In the genomic region with DNA sequence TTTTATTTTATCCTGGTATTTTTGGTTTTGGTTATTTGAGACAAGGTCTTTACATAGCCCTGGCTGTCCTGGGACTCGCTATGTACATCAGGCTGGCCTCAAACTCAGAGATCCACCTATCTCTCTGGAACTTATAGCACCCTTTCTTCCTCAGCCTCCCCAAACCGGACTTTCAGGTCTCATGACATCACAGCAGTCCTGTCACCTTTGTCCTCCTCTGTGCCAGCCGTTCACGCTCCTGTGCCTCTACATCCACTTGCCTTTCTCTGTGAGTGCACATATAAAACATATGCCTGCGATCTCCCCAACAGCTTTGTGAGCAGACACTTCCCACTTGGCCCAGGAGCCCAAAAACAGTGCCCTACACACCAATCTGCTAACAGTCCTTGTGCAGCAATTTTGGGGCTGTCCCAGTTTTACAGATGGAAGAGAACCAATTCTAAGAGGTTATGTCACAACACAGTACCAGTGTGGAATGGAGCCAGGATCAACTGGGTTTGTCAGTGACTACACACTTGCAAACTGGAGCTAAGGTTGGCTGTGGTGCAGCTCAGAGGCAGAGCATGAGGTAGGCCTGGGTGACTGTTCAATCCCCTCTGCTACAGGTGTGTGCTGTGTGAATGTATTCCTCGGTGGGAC, we compare ENCODE assay signal across 7 mouse cellular contexts. TPM values are rescaled to one million over a fixed set of nuclear protein-coding genes. Genes with fewer than 3 reads are reported as not detected.
DNase-seq lines count a peak whose midpoint lies in the region; ATAC-seq lines count a peak whose summit lies in the region.

No protein-coding gene starts in this region.

- 0 out of 2 replicates have a peak, but pooled peaks cover 3% of the 10 kb centered on the region for H3K9me3 ChIP-seq in neural tube, embryonic 13.5 days
- no peaks in the 10 kb centered on the region for H3K9me3 ChIP-seq in embryonic facial prominence, embryonic 15.5 days (replicated peaks)
- H3K9me3 ChIP-seq in kidney, embryonic 16.5 days (ENCODE audit: low read length): no peaks in the 10 kb centered on the region
- H3K9me3 ChIP-seq in midbrain, embryonic 10.5 days (replicated peaks): no peaks in the 10 kb centered on the region

- no peak overlapping the region for H3K4me3 ChIP-seq in neural tube, embryonic 13.5 days
- no peak overlapping the region for H3K4me3 ChIP-seq in embryonic facial prominence, embryonic 15.5 days (replicated peaks)
- no peak overlapping the region for H3K4me3 ChIP-seq in kidney, embryonic 16.5 days (ENCODE audit: low read length)
- no peak overlapping the region for H3K4me3 ChIP-seq in midbrain, embryonic 10.5 days

- no peak overlapping the region for H3K9ac ChIP-seq in neural tube, embryonic 13.5 days
- H3K9ac ChIP-seq in embryonic facial prominence, embryonic 15.5 days: no peak overlapping the region
- peak overlapping the region; percentile 54 for H3K9ac ChIP-seq in kidney, embryonic 16.5 days (replicated peaks; ENCODE audit: low read length)

- peaks cover 52% of the 10 kb centered on the region for H3K4me1 ChIP-seq in neural tube, embryonic 13.5 days (replicated peaks)
- H3K4me1 ChIP-seq in embryonic facial prominence, embryonic 15.5 days: peaks cover 64% of the 10 kb centered on the region
- H3K4me1 ChIP-seq in kidney, embryonic 16.5 days (ENCODE audit: insufficient read depth, low read length): peaks cover 56% of the 10 kb centered on the region
- H3K4me1 ChIP-seq in midbrain, embryonic 10.5 days: peaks cover 64% of the 10 kb centered on the region

- ATAC-seq in neural tube, embryonic 13.5 days (ENCODE audit: low read depth): no peak
- no peak for ATAC-seq in embryonic facial prominence, embryonic 15.5 days (ENCODE audit: insufficient number of reproducible peaks, low FRiP score, low TSS enrichment, low read depth)
- no peak for ATAC-seq in kidney, embryonic 16.5 days (ENCODE audit: low FRiP score, low TSS enrichment)

- H3K36me3 ChIP-seq in neural tube, embryonic 13.5 days: no peaks in the 10 kb centered on the region
- no peaks in the 10 kb centered on the region for H3K36me3 ChIP-seq in embryonic facial prominence, embryonic 15.5 days
- no peaks in the 10 kb centered on the region; the same call in 1 of the 2 replicates for H3K36me3 ChIP-seq in kidney, embryonic 16.5 days (ENCODE audit: insufficient read depth, low read length)
- H3K36me3 ChIP-seq in midbrain, embryonic 10.5 days: peaks cover 28% of the 10 kb centered on the region

- no peak for DNase-seq in neural tube, embryonic 10.5 days (ENCODE audit: extremely low spot score, low spot score)
- no peak for DNase-seq in midbrain, embryonic 10.5 days (ENCODE audit: low spot score)
- no peak for DNase-seq in embryo, embryonic 10.5 days (ENCODE audit: low spot score)
- DNase-seq in thymus, adult 18-20 months: no peak

- H3K27me3 ChIP-seq in neural tube, embryonic 13.5 days: no peaks in the 10 kb centered on the region
- no peaks in the 10 kb centered on the region for H3K27me3 ChIP-seq in embryonic facial prominence, embryonic 15.5 days
- no peaks in the 10 kb centered on the region for H3K27me3 ChIP-seq in kidney, embryonic 16.5 days (ENCODE audit: insufficient read depth, low read length)
- H3K27me3 ChIP-seq in midbrain, embryonic 10.5 days (ENCODE audit: low read depth, poor library complexity, severe bottlenecking): no peaks in the 10 kb centered on the region

- peak overlapping the region; percentile 57 for H3K27ac ChIP-seq in neural tube, embryonic 13.5 days (replicated peaks)
- peak overlapping the region; percentile 71 for H3K27ac ChIP-seq in embryonic facial prominence, embryonic 15.5 days (replicated peaks)
- peak overlapping the region; percentile 90 for H3K27ac ChIP-seq in kidney, embryonic 16.5 days (ENCODE audit: low read length)
- H3K27ac ChIP-seq in midbrain, embryonic 10.5 days (replicated peaks): peak overlapping the region; percentile 81

- H3K4me2 ChIP-seq in neural tube, embryonic 13.5 days: no peak overlapping the region
- H3K4me2 ChIP-seq in embryonic facial prominence, embryonic 15.5 days (replicated peaks): no peak overlapping the region
- H3K4me2 ChIP-seq in kidney, embryonic 16.5 days (replicated peaks; ENCODE audit: low read depth, low read length): peak overlapping the region; percentile 31

- WGBS in neural tube, embryonic 13.5 days: 70% methylated on average over 6 of the region's 6 CpGs
- 64% methylated on average over 6 of the region's 6 CpGs for WGBS in embryonic facial prominence, embryonic 15.5 days
- WGBS in kidney, embryonic 16.5 days: 45% methylated on average over 6 of the region's 6 CpGs
- 81% methylated on average over 6 of the region's 6 CpGs for WGBS in midbrain, embryonic 10.5 days

RNA-seq across cellular contexts. Expression of gene Szrd1, which starts 8.8 kb away (rescaled TPM):
- polyA plus RNA-seq in neural tube, embryonic 13.5 days (2015; fragmentation: Nextera tagmentation; extraction: Ambion mirVana): 23.4 and 27.2 TPM in 2 replicates
- 43.9 and 45.1 TPM in 2 replicates for polyA plus RNA-seq in embryonic facial prominence, embryonic 15.5 days (2015; fragmentation: Nextera tagmentation; extraction: Ambion mirVana)
- 50.8 and 51.3 TPM in 2 replicates for polyA plus RNA-seq in kidney, embryonic 16.5 days (2015; fragmentation: Nextera tagmentation; extraction: Ambion mirVana)
- 35.2 and 36.3 TPM in 2 replicates for polyA plus RNA-seq in midbrain, embryonic 10.5 days (2016; fragmentation: Nextera tagmentation; extraction: Ambion mirVana)

RNA-seq across cellular contexts. Expression of gene Fbxo42, which starts 16.9 kb away (rescaled TPM):
- 23.2 and 24.2 TPM in 2 replicates for polyA plus RNA-seq in neural tube, embryonic 13.5 days (2015; fragmentation: Nextera tagmentation; extraction: Ambion mirVana)
- 23.7 and 25.8 TPM in 2 replicates for polyA plus RNA-seq in embryonic facial prominence, embryonic 15.5 days (2015; fragmentation: Nextera tagmentation; extraction: Ambion mirVana)
- polyA plus RNA-seq in kidney, embryonic 16.5 days (2015; fragmentation: Nextera tagmentation; extraction: Ambion mirVana): 21.1 and 21.9 TPM in 2 replicates
- polyA plus RNA-seq in midbrain, embryonic 10.5 days (2016; fragmentation: Nextera tagmentation; extraction: Ambion mirVana): 24.2 and 25.3 TPM in 2 replicates

RNA-seq across cellular contexts. Expression of gene Spata21, which starts 42.7 kb away (rescaled TPM):
- polyA plus RNA-seq in neural tube, embryonic 13.5 days (2015; fragmentation: Nextera tagmentation; extraction: Ambion mirVana): not detected in 2 replicates
- 0.20 and 0.28 TPM in 2 replicates for polyA plus RNA-seq in embryonic facial prominence, embryonic 15.5 days (2015; fragmentation: Nextera tagmentation; extraction: Ambion mirVana)
- polyA plus RNA-seq in kidney, embryonic 16.5 days (2015; fragmentation: Nextera tagmentation; extraction: Ambion mirVana): 0.51 and 0.59 TPM in 2 replicates
- polyA plus RNA-seq in midbrain, embryonic 10.5 days (2016; fragmentation: Nextera tagmentation; extraction: Ambion mirVana): 0.05 and 0.20 TPM in 2 replicates

RNA-seq across cellular contexts. Expression of gene Necap2, which starts 52.7 kb away (rescaled TPM):
- polyA plus RNA-seq in neural tube, embryonic 13.5 days (2015; fragmentation: Nextera tagmentation; extraction: Ambion mirVana): 55.5 and 58.7 TPM in 2 replicates
- 88.0 and 93.4 TPM in 2 replicates for polyA plus RNA-seq in embryonic facial prominence, embryonic 15.5 days (2015; fragmentation: Nextera tagmentation; extraction: Ambion mirVana)
- 94.5 and 99.0 TPM in 2 replicates for polyA plus RNA-seq in kidney, embryonic 16.5 days (2015; fragmentation: Nextera tagmentation; extraction: Ambion mirVana)
- polyA plus RNA-seq in midbrain, embryonic 10.5 days (2016; fragmentation: Nextera tagmentation; extraction: Ambion mirVana): 54.8 TPM in 2 replicates
